Mouse (Mus musculus) regulatory T cell (primary cell): ENCODE measurements around the gene Hilpda.

Experiments used
- in situ Hi-C: fragments of 300-600 bp; cut with MboI, MseI; formaldehyde crosslinking; loops from one replicate; pipeline ENCODE4 v1.15.1; 2025; ENCODE audit warnings: high pct_unique_total_duplicates

Gene Hilpda

GRCm38 (mm10) chr6:29272312-29273072 is at the start of gene Hilpda:
TSS of gene Hilpda (plus strand) at chr6:29272488.
- in situ Hi-C loops = loop anchor here (10.0 kb wide), 1 partner anchor 68 kb away; no protein-coding TSS in a partner anchor

- in situ Hi-C loops = no loop called here
Observed at GRCm38 (mm10) chr6:29229265-29229913, 42.9 kb upstream of the Hilpda start.

- in situ Hi-C loops = no loop called here
Observed at GRCm38 (mm10) chr6:29230386-29230785, 41.9 kb upstream of the Hilpda start.

GRCm38 (mm10) chr6:29231799-29232198 is 40.5 kb upstream of the Hilpda start:
- in situ Hi-C loops = no loop called here

GRCm38 (mm10) chr6:29232321-29232720 is 40.0 kb upstream of the Hilpda start:
- in situ Hi-C loops = no loop called here

- in situ Hi-C loops = no loop called here
Observed at GRCm38 (mm10) chr6:29233710-29234109, 38.6 kb upstream of the Hilpda start.

- in situ Hi-C loops = no loop called here
Observed at GRCm38 (mm10) chr6:29234272-29234671, 38.0 kb upstream of the Hilpda start.

DNA sequence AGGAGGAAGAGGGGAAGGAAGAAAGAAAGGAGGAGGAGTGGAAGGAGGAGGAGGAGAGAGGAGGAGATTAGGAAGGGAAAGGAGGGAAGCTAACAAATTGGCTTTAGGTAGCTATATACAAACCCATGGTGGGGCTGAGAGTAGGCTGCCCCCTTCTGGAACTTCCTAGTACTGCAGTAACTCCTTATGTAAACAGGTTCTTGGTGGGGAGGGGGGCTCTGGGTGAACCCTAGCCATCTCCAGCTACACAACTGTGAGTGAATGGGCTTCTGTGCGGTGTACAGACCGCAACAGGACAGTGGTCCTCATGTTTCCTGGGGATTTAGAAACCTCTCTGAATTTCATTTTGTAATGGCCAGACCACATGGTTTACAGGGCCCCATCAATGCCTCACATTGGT is 31.5 kb upstream of the Hilpda start:
- in situ Hi-C loops = no loop called here

GRCm38 (mm10) chr6:29241697-29242096 is 30.6 kb upstream of the Hilpda start:
- in situ Hi-C loops = no loop called here

GRCm38 (mm10) chr6:29242265-29242664 is 30.0 kb upstream of the Hilpda start:
- in situ Hi-C loops = no loop called here

- in situ Hi-C loops = no loop called here
Observed at GRCm38 (mm10) chr6:29245272-29246120, 26.8 kb upstream of the Hilpda start.

- in situ Hi-C loops = no loop called here
Observed at GRCm38 (mm10) chr6:29246183-29246582, 26.1 kb upstream of the Hilpda start.

DNA sequence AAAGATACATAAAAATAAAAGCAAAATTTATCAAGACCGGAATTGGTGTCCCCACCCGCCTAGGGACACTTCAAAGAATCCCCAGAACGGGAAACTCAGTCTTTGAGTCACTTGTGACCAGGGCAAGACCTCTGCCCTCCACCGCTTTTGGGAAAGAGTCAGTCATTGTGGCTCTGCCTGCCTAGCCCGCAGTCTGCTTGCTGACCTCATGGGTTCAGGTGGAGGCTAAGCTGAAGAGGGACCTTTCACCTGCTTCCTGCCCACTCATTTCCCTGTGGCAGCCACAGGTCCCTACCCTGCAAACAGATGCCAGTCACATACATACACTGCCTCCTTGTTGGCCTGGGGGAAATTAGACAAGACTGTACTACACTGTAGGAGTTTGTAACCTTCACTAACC is 25.7 kb upstream of the Hilpda start:
- in situ Hi-C loops = no loop called here

DNA sequence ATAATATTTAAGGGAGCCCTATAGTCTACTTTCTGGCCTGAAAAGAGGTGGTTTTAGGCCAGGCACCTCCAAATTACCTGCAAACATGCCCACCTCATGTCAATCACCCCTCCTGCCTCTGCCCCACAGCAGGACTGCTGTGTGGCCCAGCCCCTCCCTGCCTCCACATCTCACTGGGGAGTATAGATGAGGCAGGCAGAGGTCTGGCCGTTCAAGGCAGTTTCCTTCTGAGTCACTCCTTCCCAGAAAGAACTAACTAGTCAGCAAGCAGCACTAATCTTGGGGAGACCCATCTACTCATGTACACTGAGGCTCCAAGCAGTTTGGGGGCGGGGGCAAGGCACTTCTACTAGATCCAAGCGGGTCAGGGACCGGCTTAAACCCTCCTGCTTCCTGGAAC is 25.2 kb upstream of the Hilpda start:
- in situ Hi-C loops = no loop called here

DNA sequence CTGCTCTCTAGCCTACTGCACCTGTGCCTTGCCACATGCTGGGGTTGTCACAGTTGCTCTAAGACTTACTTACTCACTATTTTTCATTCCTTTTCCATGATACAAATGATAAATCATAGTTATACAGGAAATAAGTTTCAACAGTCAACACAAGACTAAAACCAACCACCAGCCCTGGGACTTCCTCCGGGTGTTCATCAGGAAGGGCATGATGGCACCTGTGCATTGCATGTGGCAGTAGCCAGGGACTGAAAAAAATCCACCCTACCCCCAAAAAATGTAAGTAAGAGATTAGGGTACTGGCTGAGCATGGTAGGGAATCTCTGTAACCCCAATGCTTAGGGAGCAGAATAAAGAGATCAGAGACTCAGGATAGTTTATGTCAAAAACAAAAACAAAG is 12.9 kb upstream of the Hilpda start:
- in situ Hi-C loops = no loop called here

- in situ Hi-C loops = no loop called here
Observed at GRCm38 (mm10) chr6:29261831-29262230, 10.5 kb upstream of the Hilpda start.

DNA sequence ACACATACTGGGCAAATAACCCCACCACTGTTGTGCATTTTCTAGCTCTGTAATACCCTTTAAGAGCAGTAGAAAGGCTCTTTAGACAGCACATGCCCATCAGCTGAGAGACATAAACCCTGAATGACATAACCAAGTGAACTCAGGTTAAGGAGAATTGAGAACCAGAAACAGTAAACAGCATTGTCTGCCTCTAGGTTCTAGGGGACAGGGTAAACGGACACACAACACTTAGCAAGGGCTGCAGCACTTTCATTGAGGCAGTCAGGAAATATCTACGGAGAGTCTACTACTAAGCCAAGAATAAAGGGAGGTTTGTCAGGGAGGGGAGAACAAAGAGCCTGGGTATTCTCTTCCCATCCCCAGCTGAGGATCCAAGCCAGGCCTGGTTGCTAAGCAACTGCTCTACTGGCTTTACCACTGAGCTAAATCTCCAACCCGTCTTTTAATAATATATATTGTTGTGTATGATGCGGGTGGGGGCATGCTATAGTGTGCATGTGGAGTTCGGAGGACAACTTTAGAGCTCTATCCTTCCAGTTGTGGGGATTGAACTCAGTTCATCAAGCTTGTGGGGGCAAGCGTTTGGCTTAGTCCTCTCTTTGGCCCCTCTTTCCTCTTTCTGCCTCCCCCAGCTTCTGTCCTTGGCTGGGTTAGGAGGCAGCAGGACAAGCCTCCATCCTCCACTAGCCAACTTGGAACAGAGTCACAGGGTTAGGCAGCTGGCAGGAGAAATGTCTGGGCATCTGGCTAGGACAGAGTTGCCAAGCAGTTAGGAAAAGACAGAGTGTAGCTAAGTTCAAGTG is 8.4 kb upstream of the Hilpda start:
- in situ Hi-C loops = no loop called here

DNA sequence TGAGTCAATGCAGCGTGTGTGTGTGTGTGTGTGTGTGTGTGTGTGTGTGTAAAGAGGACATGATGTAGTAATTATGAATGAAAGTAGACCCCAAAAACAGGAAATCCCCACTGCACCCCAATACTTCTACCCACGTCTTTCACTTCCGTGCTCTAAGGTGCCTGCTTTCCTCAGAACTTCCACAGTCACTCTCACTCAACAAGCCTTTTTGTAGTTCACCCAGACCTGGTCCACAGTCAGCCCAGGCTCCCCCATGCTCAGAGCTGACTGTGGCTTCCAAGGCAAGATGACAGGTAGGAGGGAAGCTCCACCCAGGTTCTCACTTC is 7.9 kb upstream of the Hilpda start:
- in situ Hi-C loops = no loop called here

DNA sequence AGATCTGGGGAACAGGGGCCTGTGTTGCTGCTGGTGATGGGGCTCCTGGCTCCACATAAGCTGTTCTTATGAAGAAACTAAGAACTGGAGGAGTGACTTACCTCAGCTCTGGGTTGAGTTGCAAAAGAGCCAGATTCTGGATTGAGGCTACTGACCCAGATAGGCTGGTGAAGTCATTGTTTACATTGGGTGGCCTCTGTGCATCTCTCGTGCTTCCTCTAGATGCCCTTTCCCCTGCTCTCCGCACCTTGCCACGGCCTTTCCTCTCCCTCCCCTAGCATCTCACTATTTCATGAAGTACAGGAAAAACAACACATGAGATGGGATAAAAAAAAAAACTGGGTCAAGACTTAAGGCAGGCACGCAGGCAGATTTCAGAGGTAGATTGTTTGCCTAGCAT is 5.4 kb upstream of the Hilpda start:
- in situ Hi-C loops = no loop called here

- in situ Hi-C loops = no loop called here
Observed at GRCm38 (mm10) chr6:29269006-29269668, 3.2 kb upstream of the Hilpda start.

- in situ Hi-C loops = loop anchor here (10.0 kb wide), 1 partner anchor 66 kb away; no protein-coding TSS in a partner anchor
Observed at GRCm38 (mm10) chr6:29270961-29271360, 1.3 kb upstream of the Hilpda start.
